Mouse (Mus musculus) T-cell, adult 2 months (primary cell): Measurements from ENCODE around the gene Dpp8.
"Not testable (repeated sequence)": the region's sequence is repeated elsewhere in the genome, so short reads cannot be mapped to it uniquely, and the experiment has no call there.

Experiments used
- DNase-seq: peaks from one replicate; pipeline ENCODE4 v3.0.0; 2022; ENCODE audit warnings: low spot score

Dpp8 gene

GRCm38 (mm10) chr9:65032269-65033108 is at the start of gene Dpp8:
Gene Dpp8, plus strand, starts transcription at chr9:65032414.
- DNase-seq: peak; percentile 94

- no peak for DNase-seq
These were observed 47.0 kb upstream of the Dpp8 start for GRCm38 (mm10) chr9:64985037-64985794.

GRCm38 (mm10) chr9:64985807-64986206 is 46.4 kb upstream of the Dpp8 start:
- no peak for DNase-seq

- no peak for DNase-seq
These were observed 44.6 kb upstream of the Dpp8 start for GRCm38 (mm10) chr9:64987651-64988050.

- DNase-seq: no peak
These were observed 43.8 kb upstream of the Dpp8 start for GRCm38 (mm10) chr9:64988443-64988842.

GRCm38 (mm10) chr9:64990291-64990690 is 41.9 kb upstream of the Dpp8 start:
- no peak for DNase-seq

GRCm38 (mm10) chr9:64995464-64995863 is 36.8 kb upstream of the Dpp8 start:
- not testable (repeated sequence) for DNase-seq

- DNase-seq: no peak
These were observed 30.7 kb upstream of the Dpp8 start for GRCm38 (mm10) chr9:65001481-65001880.

- no peak for DNase-seq
These were observed 26.5 kb upstream of the Dpp8 start for GRCm38 (mm10) chr9:65005737-65006136.

- DNase-seq: peak; percentile 73
These were observed 21.6 kb upstream of the Dpp8 start for GRCm38 (mm10) chr9:65010632-65011031.

GRCm38 (mm10) chr9:65011304-65011703 is 20.9 kb upstream of the Dpp8 start:
- no peak for DNase-seq

GRCm38 (mm10) chr9:65015461-65016222 is 16.6 kb upstream of the Dpp8 start:
- DNase-seq: no peak

GRCm38 (mm10) chr9:65016241-65016977 is 15.8 kb upstream of the Dpp8 start:
- DNase-seq: no peak

GRCm38 (mm10) chr9:65016978-65017827 is 15.0 kb upstream of the Dpp8 start:
- no peak for DNase-seq

GRCm38 (mm10) chr9:65017896-65018295 is 14.3 kb upstream of the Dpp8 start:
- DNase-seq: no peak

- DNase-seq: no peak
These were observed 13.6 kb upstream of the Dpp8 start for GRCm38 (mm10) chr9:65018588-65019121.

- no peak for DNase-seq
These were observed 13.1 kb upstream of the Dpp8 start for GRCm38 (mm10) chr9:65019146-65019545.

- no peak for DNase-seq
These were observed 12.1 kb upstream of the Dpp8 start for GRCm38 (mm10) chr9:65020128-65020527.

- DNase-seq: peak; percentile 85
These were observed 11.0 kb upstream of the Dpp8 start, which contains the start of gene Hacd3 for GRCm38 (mm10) chr9:65020991-65021886. Gene Hacd3, minus strand, starts transcription at chr9:65021693.
